Mouse (Mus musculus) embryonic facial prominence, embryonic 15.5 days (tissue): Measurements from ENCODE around the gene Hlcs. TPM values are rescaled to one million over a fixed set of nuclear protein-coding genes. Genes with fewer than 3 reads are reported as not detected.

Source experiments
- ATAC-seq: fragments of 200-750 bp; cut with Nextera tagmentation; 2 replicates; pipeline ENCODE4 v1.8.0; 2017; ENCODE audit warnings: low read depth, moderate TSS enrichment; ENCODE audit not compliant: insufficient number of reproducible peaks, low FRiP score, low TSS enrichment
- H3K27ac ChIP-seq: fragments of 300-500 bp; sonication (generic); replicated peaks from 2 replicates; pipeline ENCODE4 v1.5.1; 2015; ENCODE audit warnings: mild to moderate bottlenecking, inconsistent platforms
- H3K27me3 ChIP-seq: fragments of 300-500 bp; sonication (generic); 2 replicates; pipeline ENCODE4 v1.6.1; 2015; ENCODE audit warnings: inconsistent platforms
- H3K36me3 ChIP-seq: fragments of 300-500 bp; sonication (generic); 2 replicates; pipeline ENCODE4 v1.6.1; 2015; ENCODE audit warnings: mild to moderate bottlenecking, inconsistent platforms
- H3K4me1 ChIP-seq: fragments of 300-500 bp; sonication (generic); 2 replicates; pipeline ENCODE4 v1.6.1; 2015; ENCODE audit warnings: inconsistent platforms
- H3K4me2 ChIP-seq: fragments of 300-500 bp; sonication (generic); replicated peaks from 2 replicates; pipeline ENCODE4 v1.6.1; 2015; ENCODE audit warnings: mild to moderate bottlenecking, inconsistent platforms
- H3K4me3 ChIP-seq: fragments of 300-500 bp; sonication (generic); replicated peaks from 2 replicates; pipeline ENCODE4 v1.5.1; 2015; ENCODE audit warnings: mild to moderate bottlenecking, inconsistent platforms
- H3K9ac ChIP-seq: fragments of 300-500 bp; sonication (generic); 2 replicates; pipeline ENCODE4 v1.6.1; 2015; ENCODE audit warnings: inconsistent platforms
- H3K9me3 ChIP-seq: fragments of 300-500 bp; sonication (generic); replicated peaks from 2 replicates; pipeline ENCODE4 v1.6.1; 2016; ENCODE audit warnings: inconsistent platforms
- WGBS: fragments of 180-500 bp; shearing (Covaris S2); methylation state at CpG from one replicate; pipeline ENCODE4 v1.1.7; 2015; 5-methylcytosine and 5-hydroxymethylcytosine counted together
- polyA plus RNA-seq: library from polyadenylated mRNA; unstranded; fragments of >200 nt; fragmentation: Nextera tagmentation; extraction: Ambion mirVana; gene quantifications from 2 replicates; pipeline ENCODE4 v1.2.1, GENCODE M21; 2015

Gene Hlcs
- polyA plus RNA-seq, 1 experiment from 2014 or later = 11.1 TPM

GRCm38 (mm10) chr16:94168655-94169545 is 144.5 kb downstream of the Hlcs start:
- no peak for ATAC-seq
- H3K27ac ChIP-seq = no peak overlapping the region
- H3K27me3 ChIP-seq = no peaks in the 10 kb centered on the region
- H3K36me3 ChIP-seq = no peaks in the 10 kb centered on the region
- no peak overlapping the region for H3K9ac ChIP-seq
- 86% methylated on average over 16 of the region's 16 CpGs for WGBS
- no peaks in the 10 kb centered on the region for H3K9me3 ChIP-seq
- peaks cover 8% of the 10 kb centered on the region; the same call in 1 of the 2 replicates for H3K4me1 ChIP-seq
- H3K4me3 ChIP-seq = no peak overlapping the region
- no peak overlapping the region for H3K4me2 ChIP-seq

- WGBS = 9% methylated on average over 5 of the region's 5 CpGs
- Histone ChIP-seq H3K9me3 (no peaks in the 10 kb centered on the region), H3K9ac (no peak overlapping the region), H3K4me1 (peaks cover 14% of the 10 kb centered on the region), H3K4me3 (no peak overlapping the region), H3K27me3 (no peaks in the 10 kb centered on the region), H3K4me2 (no peak overlapping the region), H3K36me3 (no peaks in the 10 kb centered on the region), H3K27ac (no peak overlapping the region)
- no peak for ATAC-seq
Observed at GRCm38 (mm10) chr16:94164978-94165377, 148.4 kb downstream of the Hlcs start.

- no peak overlapping the region for H3K4me2 ChIP-seq
- no peak for ATAC-seq
- 19% methylated on average over 7 of the region's 7 CpGs for whole genome bisulfite sequencing
Observed at GRCm38 (mm10) chr16:94164236-94164635, 149.1 kb downstream of the Hlcs start.

GRCm38 (mm10) chr16:94163051-94163450 is 150.3 kb downstream of the Hlcs start:
- peaks cover 14% of the 10 kb centered on the region for H3K4me1 ChIP-seq
- no peak overlapping the region for H3K27ac ChIP-seq
- no peak for ATAC-seq
- no peak overlapping the region for H3K9ac ChIP-seq
- no peaks in the 10 kb centered on the region for H3K27me3 ChIP-seq
- H3K9me3 ChIP-seq = no peaks in the 10 kb centered on the region
- H3K4me3 ChIP-seq = no peak overlapping the region
- 71% methylated on average over 11 of the region's 11 CpGs for WGBS
- H3K4me2 ChIP-seq = no peak overlapping the region
- H3K36me3 ChIP-seq = no peaks in the 10 kb centered on the region

More at GRCm38 (mm10) chr16:94164236-94164635, 149.1 kb downstream of the Hlcs start:
- Histone ChIP-seq H3K36me3 (no peaks in the 10 kb centered on the region), H3K9ac (no peak overlapping the region), H3K9me3 (no peaks in the 10 kb centered on the region), H3K27me3 (no peaks in the 10 kb centered on the region), H3K4me1 (peaks cover 14% of the 10 kb centered on the region), H3K4me3 (no peak overlapping the region), H3K27ac (no peak overlapping the region)

GRCm38 (mm10) chr16:94162000-94162399 is 151.4 kb downstream of the Hlcs start:
- ATAC-seq = no peak
- H3K36me3 ChIP-seq = no peaks in the 10 kb centered on the region
- H3K4me1 ChIP-seq = peaks cover 14% of the 10 kb centered on the region
- H3K9me3 ChIP-seq = no peaks in the 10 kb centered on the region
- H3K4me3 ChIP-seq = no peak overlapping the region
- WGBS = 55% methylated on average over 6 of the region's 6 CpGs
- no peak overlapping the region for H3K4me2 ChIP-seq
- no peak overlapping the region for H3K27ac ChIP-seq
- no peak overlapping the region for H3K9ac ChIP-seq
- H3K27me3 ChIP-seq = no peaks in the 10 kb centered on the region

- no peaks in the 10 kb centered on the region for H3K27me3 ChIP-seq
- 57% methylated on average over 8 of the region's 8 CpGs for WGBS
Observed at GRCm38 (mm10) chr16:94157819-94158218, 155.6 kb downstream of the Hlcs start.

GRCm38 (mm10) chr16:94155041-94155653 is 158.2 kb downstream of the Hlcs start:
- Histone ChIP-seq H3K27ac (no peak overlapping the region), H3K4me1 (peaks cover 19% of the 10 kb centered on the region), H3K4me2 (no peak overlapping the region), H3K36me3 (no peaks in the 10 kb centered on the region), H3K4me3 (no peak overlapping the region), H3K9me3 (no peaks in the 10 kb centered on the region), H3K27me3 (no peaks in the 10 kb centered on the region), H3K9ac (no peak overlapping the region)
- WGBS = 37% methylated on average over 14 of the region's 14 CpGs
- ATAC-seq = peak; percentile 36; the same call in 1 of the 2 replicates

More at GRCm38 (mm10) chr16:94157819-94158218, 155.6 kb downstream of the Hlcs start:
- Histone ChIP-seq H3K9ac (no peak overlapping the region), H3K27ac (no peak overlapping the region), H3K9me3 (no peaks in the 10 kb centered on the region), H3K4me3 (no peak overlapping the region), H3K36me3 (no peaks in the 10 kb centered on the region), H3K4me1 (peaks cover 15% of the 10 kb centered on the region), H3K4me2 (no peak overlapping the region)
- no peak for ATAC-seq

GRCm38 (mm10) chr16:94150125-94151103 is 163.0 kb downstream of the Hlcs start:
- no peaks in the 10 kb centered on the region for H3K9me3 ChIP-seq
- no peaks in the 10 kb centered on the region for H3K27me3 ChIP-seq
- H3K4me3 ChIP-seq = no peak overlapping the region
- ATAC-seq = no peak
- 78% methylated on average over 15 of the region's 15 CpGs for WGBS
- no peak overlapping the region for H3K27ac ChIP-seq
- peaks cover 22% of the 10 kb centered on the region for H3K4me1 ChIP-seq
- no peak overlapping the region for H3K9ac ChIP-seq
- H3K4me2 ChIP-seq = no peak overlapping the region
- no peaks in the 10 kb centered on the region for H3K36me3 ChIP-seq

GRCm38 (mm10) chr16:94148139-94148538 is 165.2 kb downstream of the Hlcs start:
- H3K27me3 ChIP-seq = 0 out of 2 replicates have a peak, but pooled peaks cover 2% of the 10 kb centered on the region
- peak overlapping the region; percentile 10; the same call in 1 of the 2 replicates for H3K4me2 ChIP-seq
- no peaks in the 10 kb centered on the region for H3K36me3 ChIP-seq
- 22% methylated on average over 11 of the region's 11 CpGs for WGBS
- H3K9me3 ChIP-seq = no peaks in the 10 kb centered on the region
- H3K27ac ChIP-seq = no peak overlapping the region
- H3K4me1 ChIP-seq = peaks cover 25% of the 10 kb centered on the region
- no peak overlapping the region for H3K9ac ChIP-seq
- peak; percentile 44; the same call in 1 of the 2 replicates for ATAC-seq
- H3K4me3 ChIP-seq = peak overlapping the region; percentile 4; the same call in 1 of the 2 replicates

- H3K4me3 ChIP-seq = no peak overlapping the region
- H3K27ac ChIP-seq = no peak overlapping the region
- H3K27me3 ChIP-seq = 0 out of 2 replicates have a peak, but pooled peaks cover 8% of the 10 kb centered on the region
- H3K4me2 ChIP-seq = peak overlapping the region; percentile 10; the same call in 1 of the 2 replicates
- H3K4me1 ChIP-seq = peaks cover 20% of the 10 kb centered on the region
- H3K9me3 ChIP-seq = no peaks in the 10 kb centered on the region
- 20% methylated on average over 10 of the region's 10 CpGs for WGBS
- H3K9ac ChIP-seq = no peak overlapping the region
- H3K36me3 ChIP-seq = no peaks in the 10 kb centered on the region
- ATAC-seq = peak; percentile 64; the same call in 1 of the 2 replicates
Observed at GRCm38 (mm10) chr16:94143325-94143724, 170.0 kb downstream of the Hlcs start.
